Mouse (Mus musculus): ENCODE measurements around the gene Fam122a. TPM values are rescaled to one million over a fixed set of nuclear protein-coding genes. Genes with fewer than 3 reads are reported as not detected.

The Fam122a gene
- polyA plus RNA-seq, 1 experiment: 23.1 TPM

GRCm38 (mm10) chr19:24502736-24503421 lies 25.7 kb upstream of the Fam122a start:
- TF ChIP-seq GATA1 (IDR thresholded peaks at IDR 0.05; ENCODE audit: low read length): no peak

GRCm38 (mm10) chr19:24501525-24501924 lies 24.4 kb upstream of the Fam122a start:
- TF ChIP-seq GATA1 (IDR thresholded peaks at IDR 0.05; ENCODE audit: low read length): no peak

GRCm38 (mm10) chr19:24500431-24500830 lies 23.3 kb upstream of the Fam122a start:
- TF ChIP-seq GATA1 (IDR thresholded peaks at IDR 0.05; ENCODE audit: low read length): no peak

GRCm38 (mm10) chr19:24499291-24499690 lies 22.1 kb upstream of the Fam122a start:
- TF ChIP-seq GATA1 (IDR thresholded peaks at IDR 0.05; ENCODE audit: low read length): no peak

GRCm38 (mm10) chr19:24493887-24494286 lies 16.7 kb upstream of the Fam122a start:
- no peak for TF ChIP-seq GATA1 (IDR thresholded peaks at IDR 0.05; ENCODE audit: low read length)

- TF ChIP-seq GATA1 (IDR thresholded peaks at IDR 0.05; ENCODE audit: low read length): no peak
These were observed 14.7 kb upstream of the Fam122a start for GRCm38 (mm10) chr19:24491824-24492223.

- TF ChIP-seq GATA1 (IDR thresholded peaks at IDR 0.05; ENCODE audit: low read length): no peak
These were observed 13.1 kb upstream of the Fam122a start for GRCm38 (mm10) chr19:24490275-24490674.

GRCm38 (mm10) chr19:24486433-24487296 lies 9.5 kb upstream of the Fam122a start:
- TF ChIP-seq GATA1 (IDR thresholded peaks at IDR 0.05; ENCODE audit: low read length): no peak

- TF ChIP-seq GATA1 (IDR thresholded peaks at IDR 0.05; ENCODE audit: low read length): no peak
These were observed 7.5 kb upstream of the Fam122a start for GRCm38 (mm10) chr19:24484612-24485194.

GRCm38 (mm10) chr19:24480916-24481315 lies 3.8 kb upstream of the Fam122a start:
- TF ChIP-seq GATA1 (IDR thresholded peaks at IDR 0.05; ENCODE audit: low read length): no peak

- no peak for TF ChIP-seq GATA1 (IDR thresholded peaks at IDR 0.05; ENCODE audit: low read length)
These were observed 695 bp downstream of the Fam122a start for GRCm38 (mm10) chr19:24476461-24476860.

GRCm38 (mm10) chr19:24475281-24475680 lies 1.9 kb downstream of the Fam122a start:
- TF ChIP-seq GATA1 (IDR thresholded peaks at IDR 0.05; ENCODE audit: low read length): no peak

GRCm38 (mm10) chr19:24472512-24472911 lies 4.6 kb downstream of the Fam122a start:
- TF ChIP-seq GATA1 (IDR thresholded peaks at IDR 0.05; ENCODE audit: low read length): no peak

GRCm38 (mm10) chr19:24471538-24471937 lies 5.6 kb downstream of the Fam122a start:
- no peak for TF ChIP-seq GATA1 (IDR thresholded peaks at IDR 0.05; ENCODE audit: low read length)

GRCm38 (mm10) chr19:24469216-24469615 lies 7.9 kb downstream of the Fam122a start:
- no peak for TF ChIP-seq GATA1 (IDR thresholded peaks at IDR 0.05; ENCODE audit: low read length)

- no peak for TF ChIP-seq GATA1 (IDR thresholded peaks at IDR 0.05; ENCODE audit: low read length)
These were observed 8.5 kb downstream of the Fam122a start for GRCm38 (mm10) chr19:24468616-24469015.
